Mouse (Mus musculus) intestine, postnatal 0 days (tissue): ENCODE measurements around the gene Psmb7. TPM values are rescaled to one million over a fixed set of nuclear protein-coding genes. Genes with fewer than 3 reads are reported as not detected.

Experiments used
- ATAC-seq: fragments of 200-750 bp; cut with Nextera tagmentation; 2 replicates; pipeline ENCODE4 v1.8.0; 2017; ENCODE audit warnings: mild to moderate bottlenecking, moderate TSS enrichment, moderate library complexity
- H3K27ac ChIP-seq: fragments of 300-500 bp; sonication (generic); 2 replicates; pipeline ENCODE4 v1.5.1; 2014; ENCODE audit warnings: mild to moderate bottlenecking, low read depth, low read length, moderate library complexity
- H3K27me3 ChIP-seq: fragments of 300-500 bp; sonication (generic); replicated peaks from 2 replicates; pipeline ENCODE4 v1.6.1; 2014; ENCODE audit warnings: low read length, mixed read lengths; ENCODE audit not compliant: control insufficient read depth, insufficient read depth
- H3K36me3 ChIP-seq: fragments of 300-500 bp; sonication (generic); 2 replicates; pipeline ENCODE4 v1.6.1; 2014; ENCODE audit warnings: mild to moderate bottlenecking, moderate library complexity; ENCODE audit not compliant: control insufficient read depth, insufficient read depth
- H3K4me1 ChIP-seq: fragments of 300-500 bp; sonication (generic); replicated peaks from 2 replicates; pipeline ENCODE4 v1.6.1; 2014; ENCODE audit warnings: antibody characterized with exemption, low read length, mixed read lengths; ENCODE audit not compliant: control insufficient read depth, insufficient read depth
- H3K4me2 ChIP-seq: fragments of 300-500 bp; sonication (generic); replicated peaks from 2 replicates; pipeline ENCODE4 v1.6.1; 2014; ENCODE audit warnings: low read depth, mild to moderate bottlenecking, moderate library complexity
- H3K4me3 ChIP-seq: fragments of 300-500 bp; sonication (generic); 2 replicates; pipeline ENCODE4 v1.5.1; 2014; ENCODE audit warnings: low read depth, low read length
- H3K9ac ChIP-seq: fragments of 300-500 bp; sonication (generic); 2 replicates; pipeline ENCODE4 v1.6.1; 2014; ENCODE audit warnings: mild to moderate bottlenecking, low read depth, low read length
- H3K9me3 ChIP-seq: fragments of 300-500 bp; sonication (generic); 2 replicates; pipeline ENCODE4 v1.6.1; 2016; ENCODE audit warnings: mixed run types; ENCODE audit not compliant: control insufficient read depth
- CTCF ChIP-seq: sonication (generic); IDR thresholded peaks from 2 replicates; pipeline ENCODE4 v1.5.1; 2016; ENCODE audit warnings: low read depth, mild to moderate bottlenecking, control low read depth, antibody characterized with exemption, moderate library complexity
- WGBS: fragments of 180-500 bp; shearing (Covaris S2); extraction: QIAGEN DNeasy Blood & Tissue Kit; methylation state at CpG from one replicate; pipeline ENCODE4 v1.1.7; 2014; 5-methylcytosine and 5-hydroxymethylcytosine counted together
- polyA plus RNA-seq: library from polyadenylated mRNA; unstranded; fragments of >200 nt; fragmentation: Nextera tagmentation; extraction: Ambion mirVana; gene quantifications from 2 replicates; pipeline ENCODE4 v1.2.1, GENCODE M21; 2015

Psmb7 gene
- polyA plus RNA-seq, 1 experiment from 2014 or later, result 148 TPM

GRCm38 (mm10) chr2:38578602-38579521 is 65.0 kb downstream of the Psmb7 start:
- H3K9me3 ChIP-seq, result no peaks in the 10 kb centered on the region
- no peak for ATAC-seq
- H3K27me3 ChIP-seq, result no peaks in the 10 kb centered on the region
- H3K27ac ChIP-seq, result no peak overlapping the region
- H3K4me1 ChIP-seq, result no peaks in the 10 kb centered on the region
- no peak overlapping the region for H3K9ac ChIP-seq
- peaks cover 81% of the 10 kb centered on the region for H3K36me3 ChIP-seq
- H3K4me2 ChIP-seq, result no peak overlapping the region
- no peak for TF ChIP-seq CTCF
- 61% methylated on average over 13 of the region's 13 CpGs for WGBS
- H3K4me3 ChIP-seq, result no peak overlapping the region

- no peak overlapping the region for H3K27ac ChIP-seq
- no peaks in the 10 kb centered on the region for H3K4me1 ChIP-seq
- 86% methylated on average over 2 of the region's 2 CpGs for WGBS
- H3K9ac ChIP-seq, result no peak overlapping the region
- H3K36me3 ChIP-seq, result peaks cover 94% of the 10 kb centered on the region
- no peak overlapping the region for H3K4me2 ChIP-seq
- no peak for ATAC-seq
- no peak overlapping the region for H3K4me3 ChIP-seq
- TF ChIP-seq CTCF, result no peak
- H3K27me3 ChIP-seq, result no peaks in the 10 kb centered on the region
- no peaks in the 10 kb centered on the region for H3K9me3 ChIP-seq
Measured at GRCm38 (mm10) chr2:38574697-38575096, 69.2 kb downstream of the Psmb7 start.

GRCm38 (mm10) chr2:38571971-38572601 is 71.8 kb downstream of the Psmb7 start:
- H3K27ac ChIP-seq, result no peak overlapping the region
- peaks cover 91% of the 10 kb centered on the region for H3K36me3 ChIP-seq
- ATAC-seq, result no peak
- no peaks in the 10 kb centered on the region for H3K9me3 ChIP-seq
- H3K4me3 ChIP-seq, result no peak overlapping the region
- TF ChIP-seq CTCF, result no peak
- H3K27me3 ChIP-seq, result no peaks in the 10 kb centered on the region
- 92% methylated on average over 23 of the region's 23 CpGs for WGBS
- H3K4me2 ChIP-seq, result no peak overlapping the region
- no peak overlapping the region for H3K9ac ChIP-seq
- no peaks in the 10 kb centered on the region for H3K4me1 ChIP-seq

- Histone ChIP-seq H3K9ac (no peak overlapping the region), H3K27ac (no peak overlapping the region), H3K27me3 (no peaks in the 10 kb centered on the region), H3K4me1 (no peaks in the 10 kb centered on the region), H3K4me2 (no peak overlapping the region), H3K9me3 (no peaks in the 10 kb centered on the region), H3K4me3 (no peak overlapping the region), H3K36me3 (peaks cover 73% of the 10 kb centered on the region)
- no peak for ATAC-seq
- WGBS, result 86% methylated on average over 4 of the region's 4 CpGs
- no peak for TF ChIP-seq CTCF
Measured at GRCm38 (mm10) chr2:38562596-38562995, 81.3 kb downstream of the Psmb7 start.

- Histone ChIP-seq H3K9me3 (no peaks in the 10 kb centered on the region), H3K27ac (no peak overlapping the region), H3K9ac (no peak overlapping the region), H3K4me3 (no peak overlapping the region), H3K4me2 (no peak overlapping the region), H3K27me3 (no peaks in the 10 kb centered on the region), H3K36me3 (peaks cover 67% of the 10 kb centered on the region), H3K4me1 (no peaks in the 10 kb centered on the region)
- WGBS, result 76% methylated on average over 17 of the region's 17 CpGs
- TF ChIP-seq CTCF, result no peak
- ATAC-seq, result no peak
Measured at GRCm38 (mm10) chr2:38560296-38561227, 83.3 kb downstream of the Psmb7 start.

- Histone ChIP-seq H3K36me3 (peaks cover 51% of the 10 kb centered on the region), H3K27ac (no peak overlapping the region), H3K4me2 (no peak overlapping the region), H3K9ac (no peak overlapping the region), H3K27me3 (no peaks in the 10 kb centered on the region), H3K4me1 (no peaks in the 10 kb centered on the region), H3K9me3 (no peaks in the 10 kb centered on the region), H3K4me3 (no peak overlapping the region)
- TF ChIP-seq CTCF, result no peak
- WGBS, result 87% methylated on average over 3 of the region's 3 CpGs
- ATAC-seq, result no peak
Measured at GRCm38 (mm10) chr2:38556721-38557120, 87.2 kb downstream of the Psmb7 start.
